Mouse (Mus musculus): ENCODE data around the gene Efcab11.
A peak's percentile ranks its signal among the peaks of the same experiment; 100 is the strongest.

The Efcab11 gene

DNA sequence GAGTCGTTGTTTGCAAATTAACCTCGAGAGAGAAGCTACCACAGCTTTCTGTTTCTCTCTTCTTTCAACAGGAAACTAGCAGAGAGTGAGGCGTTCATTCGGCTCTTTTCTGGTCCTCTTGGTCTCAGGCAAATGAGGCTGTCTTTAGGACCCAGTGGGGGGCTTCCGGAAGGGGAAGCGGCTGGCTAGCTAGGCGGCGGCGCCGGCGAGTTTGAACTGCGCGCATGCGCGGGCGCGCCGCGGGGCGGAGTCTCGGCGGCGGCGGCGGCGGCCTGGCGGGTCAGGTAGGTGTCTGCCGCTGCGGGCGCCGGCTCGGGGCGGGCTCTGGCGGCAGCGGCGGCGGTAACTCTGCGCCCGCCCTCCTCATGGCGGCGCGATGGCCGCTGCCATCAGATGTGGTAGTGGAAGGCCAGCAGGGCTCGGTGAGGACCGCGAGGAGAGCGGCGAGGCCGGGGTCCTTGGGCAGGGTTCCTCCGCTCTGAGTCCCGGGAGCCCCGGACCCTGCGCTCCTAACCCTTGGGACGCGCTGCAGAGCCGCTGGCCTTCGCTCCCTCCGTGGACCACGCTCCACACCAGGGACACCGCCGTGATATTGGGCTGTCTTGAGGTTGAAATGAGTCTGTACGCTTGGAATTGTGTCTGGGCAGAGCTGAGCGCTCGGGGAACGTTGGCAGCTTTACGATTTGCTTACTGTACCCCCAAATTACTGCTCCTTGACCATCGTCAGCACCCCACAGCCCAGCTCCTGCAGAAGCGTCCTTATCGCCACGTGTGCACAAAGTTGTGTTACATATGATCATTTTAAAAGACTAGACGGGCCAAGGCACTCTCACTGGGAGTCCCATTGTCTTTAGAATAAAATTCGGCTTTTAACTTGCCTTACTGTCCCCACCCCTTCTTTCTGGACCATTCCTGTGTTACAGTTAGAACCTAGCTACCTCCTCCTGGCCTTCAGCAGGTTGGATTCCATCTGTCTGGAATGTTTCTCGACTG is at the start of gene Efcab11, which contains the start of gene Tdp1:
TSS of gene Efcab11 (minus strand) at position 171 of the 993 bp plus-strand sequence.
TSS of gene Tdp1 (plus strand) at position 249 of the 993 bp plus-strand sequence.
- peak; percentile 93 for DNase-seq

DNA sequence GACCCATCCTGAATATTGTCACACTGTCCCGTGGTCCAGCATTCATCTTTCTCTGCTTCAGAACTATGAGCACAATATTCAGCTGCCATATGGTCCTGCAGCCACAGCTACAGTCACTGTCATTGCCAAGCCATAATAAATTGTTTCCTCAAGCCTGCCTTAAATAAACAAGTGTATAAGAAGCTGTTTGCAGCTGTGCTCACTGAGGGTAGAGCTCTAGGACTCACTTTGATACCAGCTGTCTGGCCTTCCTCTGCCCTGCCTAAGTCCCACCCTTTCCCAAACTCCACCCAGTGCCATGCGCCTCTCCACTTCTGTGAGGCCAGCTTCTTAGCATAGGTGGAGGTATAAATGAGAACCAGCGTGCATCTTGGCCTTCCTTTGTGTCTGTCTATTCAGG is 49.4 kb upstream of the Efcab11 start:
- no peak for DNase-seq

DNA sequence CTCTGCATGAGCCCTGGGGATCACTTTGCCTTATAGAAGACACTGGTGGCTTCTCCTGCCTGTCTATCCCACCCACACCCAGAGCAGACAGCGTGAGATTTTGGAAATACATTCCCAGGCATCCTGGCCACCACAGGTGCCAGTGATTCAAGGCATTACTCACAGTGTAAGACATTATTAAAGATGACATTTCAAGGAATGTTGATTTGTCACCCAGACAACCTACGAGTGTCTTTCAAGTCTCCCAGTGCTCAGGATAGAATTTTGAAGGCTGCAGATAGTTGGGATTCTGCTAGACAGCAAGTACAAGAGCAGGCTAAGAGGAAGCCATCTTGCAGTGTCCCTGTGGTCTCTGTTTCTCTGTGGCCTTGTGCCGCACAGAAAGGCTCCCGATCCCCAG is 48.0 kb upstream of the Efcab11 start:
- DNase-seq = no peak

- DNase-seq = no peak
Observed at GRCm38 (mm10) chr12:99929160-99929559, 44.9 kb upstream of the Efcab11 start.

- no peak for DNase-seq
Observed at GRCm38 (mm10) chr12:99928311-99928710, 44.1 kb upstream of the Efcab11 start.

DNA sequence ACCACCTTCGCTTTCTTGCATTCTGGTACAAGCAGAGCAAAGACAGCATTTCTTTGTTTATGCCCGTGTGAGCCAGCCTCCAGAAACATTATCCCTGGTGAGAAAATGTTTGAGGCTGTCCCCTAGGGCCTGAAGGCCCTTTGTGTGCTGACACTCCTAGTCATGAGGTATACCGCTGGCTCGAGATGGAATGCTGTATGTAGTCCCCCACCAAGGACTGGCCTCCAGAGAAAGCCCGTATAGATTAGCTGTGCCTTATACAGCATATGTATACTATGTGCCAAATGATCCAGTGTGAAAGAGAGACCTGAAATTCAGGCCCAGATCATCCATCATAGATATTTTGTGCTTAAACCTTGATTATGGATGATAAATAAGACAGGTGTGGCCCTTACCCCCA is 39.5 kb upstream of the Efcab11 start:
- no peak for DNase-seq

DNA sequence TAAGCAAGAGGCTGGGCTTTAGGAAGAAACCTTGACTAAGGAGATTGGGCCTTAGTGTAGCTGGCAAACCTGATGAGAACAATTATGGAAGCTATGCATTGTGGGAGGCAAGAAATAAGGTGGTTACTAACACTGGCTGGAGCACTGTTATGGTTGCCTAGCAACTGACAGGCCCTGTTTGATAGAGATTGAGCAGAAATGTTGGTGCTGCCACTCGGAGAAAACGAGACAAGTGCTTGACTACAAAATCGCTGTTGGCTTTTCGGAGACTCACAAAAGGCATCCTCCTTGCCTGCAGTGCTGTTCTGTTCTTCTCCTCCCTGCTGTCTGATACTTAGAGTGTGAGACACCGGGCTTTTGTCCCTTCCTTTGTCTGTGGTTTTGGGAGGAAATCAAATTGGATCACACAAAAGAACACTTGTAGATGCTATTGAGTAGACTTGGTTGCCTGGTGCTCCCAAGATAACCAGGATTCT is 38.9 kb upstream of the Efcab11 start:
- DNase-seq = no peak

DNA sequence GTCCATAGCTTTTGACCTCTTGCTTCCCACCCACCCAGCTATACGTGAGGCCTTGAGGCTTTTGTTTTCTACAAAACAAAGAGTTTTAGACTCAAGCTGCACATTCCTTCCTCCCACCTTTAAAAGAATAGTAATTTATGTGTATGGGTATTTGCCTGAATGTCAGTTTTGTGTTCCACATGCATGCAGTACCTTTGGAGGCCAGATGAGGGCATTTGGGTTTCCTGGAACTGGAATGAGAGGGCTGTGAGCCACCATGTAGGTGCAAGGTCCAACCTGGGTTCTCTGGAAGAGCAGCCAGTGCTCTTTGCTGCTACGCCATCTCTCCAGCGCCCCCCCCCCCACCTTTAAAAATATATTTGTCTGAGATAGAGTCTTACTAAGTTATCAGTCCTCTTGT is 36.8 kb upstream of the Efcab11 start:
- no peak for DNase-seq

DNA sequence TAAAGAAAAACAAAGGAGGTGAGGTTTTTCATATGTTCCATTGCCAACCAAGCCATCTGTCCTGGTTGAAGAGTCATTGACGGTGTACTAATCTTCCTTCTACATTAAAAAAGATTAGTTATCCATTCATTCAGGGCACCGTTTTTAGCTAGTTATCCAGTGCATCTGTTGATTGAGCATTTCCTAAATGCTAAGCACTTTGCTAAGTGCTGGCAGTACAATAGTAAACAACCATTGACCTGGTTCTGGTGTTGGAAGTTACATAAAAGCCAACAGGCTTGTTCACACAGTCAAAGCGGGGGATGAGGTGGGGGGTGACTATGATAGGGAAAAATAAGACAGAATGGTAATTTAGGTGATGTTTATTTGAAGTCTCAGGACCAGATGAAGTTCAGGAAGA is 35.4 kb upstream of the Efcab11 start:
- DNase-seq = no peak

GRCm38 (mm10) chr12:99917800-99918427 is 33.7 kb upstream of the Efcab11 start:
- no peak for DNase-seq

DNA sequence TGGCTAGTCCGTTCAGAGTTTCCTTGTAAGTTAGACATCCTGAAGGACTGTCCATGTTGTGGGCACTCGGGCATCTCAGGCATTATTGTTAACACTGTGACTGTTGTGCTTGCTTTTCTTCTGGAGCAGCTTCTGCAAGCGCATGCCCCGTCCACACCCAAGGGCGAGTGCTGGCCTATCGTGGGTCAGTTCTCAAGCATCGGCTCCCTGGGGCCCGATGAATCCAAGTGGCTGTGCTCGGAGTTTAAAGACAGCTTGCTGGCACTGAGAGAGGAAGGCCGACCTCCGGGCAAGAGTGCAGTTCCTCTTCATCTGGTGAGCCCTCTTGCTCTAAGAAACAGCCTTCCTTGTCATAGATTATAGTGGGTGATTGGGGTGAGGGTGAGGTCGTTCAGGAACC is 27.2 kb upstream of the Efcab11 start:
- no peak for DNase-seq

- no peak for DNase-seq
Observed at GRCm38 (mm10) chr12:99904537-99904936, 20.3 kb upstream of the Efcab11 start.

DNA sequence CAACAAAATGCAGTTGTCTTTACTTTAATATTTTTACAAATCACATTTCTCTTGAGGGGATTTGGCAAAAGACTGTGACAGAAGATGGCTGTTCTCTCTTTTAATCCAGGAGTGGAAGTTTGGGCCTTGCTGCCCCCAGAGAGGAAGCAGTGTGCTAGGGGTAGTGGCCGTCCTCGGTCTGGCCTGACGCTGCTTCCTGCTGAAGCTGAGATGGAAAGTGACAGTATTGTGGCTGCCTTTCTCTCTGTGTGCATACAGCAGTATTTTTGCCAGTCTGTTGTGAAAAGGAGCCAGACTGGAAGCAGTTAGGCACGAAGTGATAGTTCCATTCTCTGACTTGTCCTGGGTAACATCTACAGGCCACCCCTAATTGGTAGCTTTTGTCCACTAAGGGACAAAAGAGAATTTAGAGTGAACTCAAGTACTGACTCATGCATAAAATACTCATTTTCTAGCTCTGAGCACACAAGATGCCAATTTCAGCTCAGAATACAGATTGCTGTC is 18.7 kb upstream of the Efcab11 start:
- DNase-seq = no peak

- no peak for DNase-seq
Observed at GRCm38 (mm10) chr12:99901973-99902866, 18.0 kb upstream of the Efcab11 start.

DNA sequence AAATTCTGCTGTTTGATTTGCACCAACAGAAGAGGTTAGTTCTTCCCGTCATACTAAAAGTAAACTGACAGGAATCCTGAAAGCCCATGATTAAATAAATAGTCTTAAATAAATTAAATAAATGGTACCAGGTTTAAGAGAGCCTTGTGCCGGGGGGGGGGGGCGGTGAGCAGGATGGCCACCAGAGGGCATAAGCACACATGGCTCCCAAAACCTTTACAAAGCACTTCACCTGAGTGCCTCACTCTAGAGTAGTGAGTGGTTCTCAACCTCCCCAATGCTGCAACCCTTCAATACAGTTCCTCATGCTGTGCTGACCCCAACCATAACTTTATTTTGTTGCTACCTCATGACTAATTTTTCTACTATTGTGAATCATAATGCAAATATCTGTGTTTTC is 15.8 kb upstream of the Efcab11 start:
- DNase-seq = no peak

DNA sequence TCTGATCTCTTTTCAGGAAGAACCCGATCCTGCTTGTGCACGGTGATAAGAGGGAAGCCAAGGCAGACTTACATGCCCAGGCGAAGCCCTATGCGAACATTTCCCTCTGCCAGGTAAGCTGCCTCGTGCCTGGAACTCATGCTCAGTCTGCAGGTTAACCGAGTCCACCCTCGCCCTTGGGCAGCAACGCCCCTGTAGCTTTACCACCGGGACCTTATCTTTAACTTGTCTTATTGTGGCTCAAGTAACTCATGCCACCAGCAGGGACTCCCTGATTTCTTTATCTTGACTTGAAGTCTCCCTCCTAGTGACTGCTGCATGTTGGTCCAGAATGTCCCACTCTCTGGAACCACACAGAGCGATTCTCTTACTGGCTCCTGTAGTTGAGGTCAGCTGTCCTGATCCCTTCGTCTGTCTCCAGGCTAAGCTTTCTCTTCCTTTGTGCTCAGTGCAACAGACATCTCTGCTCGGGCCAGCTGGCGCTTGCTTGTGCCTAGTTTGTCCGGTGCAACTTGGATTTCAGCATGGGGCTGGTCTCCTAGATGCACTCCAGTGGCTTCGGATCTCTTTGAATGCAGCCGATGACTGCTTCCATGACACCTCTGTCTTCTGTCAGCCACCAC is 14.1 kb upstream of the Efcab11 start:
- no peak for DNase-seq

DNA sequence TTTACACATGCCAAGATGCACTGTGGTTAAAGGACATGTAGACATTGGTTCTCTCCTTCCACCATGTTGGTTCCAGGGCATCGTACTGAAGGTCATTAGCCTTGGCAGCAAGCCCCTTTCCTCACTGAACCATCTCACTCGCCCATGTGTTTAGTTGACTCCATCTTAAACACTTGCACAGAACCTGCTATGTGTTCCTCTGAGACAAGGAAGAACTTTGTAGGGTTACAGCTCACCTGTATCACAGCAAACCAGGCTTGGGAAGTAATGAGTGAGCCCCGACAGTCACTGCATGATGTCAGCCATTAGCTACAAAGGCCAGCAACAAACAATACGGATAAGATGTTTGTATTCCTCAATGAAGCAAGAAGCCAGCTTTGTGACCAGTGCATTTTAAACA is 13.6 kb upstream of the Efcab11 start:
- DNase-seq = no peak

DNA sequence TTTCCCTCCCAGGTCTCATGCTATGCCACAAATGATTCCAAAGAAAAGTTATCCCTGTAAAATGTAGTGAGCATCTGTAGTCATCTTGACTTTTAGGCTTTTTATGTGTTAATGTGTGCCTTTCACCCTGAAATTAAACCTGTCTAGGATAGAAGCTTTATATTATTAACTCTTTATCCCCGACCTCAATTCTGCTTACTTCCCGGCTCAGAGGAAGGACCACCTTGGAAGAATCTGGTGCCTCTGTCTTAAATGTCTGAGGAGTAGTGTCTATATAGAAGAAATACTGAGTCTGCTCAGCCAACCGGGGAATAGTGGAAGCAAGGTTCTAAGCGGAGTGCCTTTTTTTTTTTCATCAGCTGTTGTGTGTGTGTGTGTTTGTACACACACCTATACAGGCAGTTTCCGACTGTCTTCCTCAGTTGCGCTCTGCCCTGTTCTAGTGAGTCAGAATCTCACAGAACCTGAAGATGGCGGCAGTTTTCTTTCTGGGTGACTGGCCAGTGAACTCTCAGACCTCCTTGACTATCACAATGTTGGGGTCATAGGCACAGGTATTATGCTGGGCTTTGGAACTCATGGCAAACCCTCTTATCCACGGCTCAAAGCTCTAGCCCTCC is 1.2 kb upstream of the Efcab11 start:
- no peak for DNase-seq

DNA sequence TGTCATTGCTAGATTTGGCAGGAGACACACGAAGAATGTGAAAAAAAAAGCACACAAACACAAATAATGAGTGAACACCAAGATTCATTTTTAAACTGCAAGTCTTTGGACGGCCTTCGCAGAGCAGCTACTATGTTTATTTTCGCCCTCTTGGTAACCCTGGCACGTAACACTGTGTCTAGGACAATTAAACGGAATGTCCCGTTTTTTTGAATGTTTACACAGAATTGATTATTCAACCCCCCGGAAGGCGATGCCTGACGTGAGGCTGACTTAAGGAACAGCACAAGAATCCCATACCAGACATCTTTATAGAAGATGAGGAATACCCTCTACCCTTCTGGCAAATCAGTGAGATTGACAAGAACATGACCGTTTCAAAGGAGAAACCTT is 530 bp downstream of the Efcab11 start:
- DNase-seq = peak; percentile 54

DNA sequence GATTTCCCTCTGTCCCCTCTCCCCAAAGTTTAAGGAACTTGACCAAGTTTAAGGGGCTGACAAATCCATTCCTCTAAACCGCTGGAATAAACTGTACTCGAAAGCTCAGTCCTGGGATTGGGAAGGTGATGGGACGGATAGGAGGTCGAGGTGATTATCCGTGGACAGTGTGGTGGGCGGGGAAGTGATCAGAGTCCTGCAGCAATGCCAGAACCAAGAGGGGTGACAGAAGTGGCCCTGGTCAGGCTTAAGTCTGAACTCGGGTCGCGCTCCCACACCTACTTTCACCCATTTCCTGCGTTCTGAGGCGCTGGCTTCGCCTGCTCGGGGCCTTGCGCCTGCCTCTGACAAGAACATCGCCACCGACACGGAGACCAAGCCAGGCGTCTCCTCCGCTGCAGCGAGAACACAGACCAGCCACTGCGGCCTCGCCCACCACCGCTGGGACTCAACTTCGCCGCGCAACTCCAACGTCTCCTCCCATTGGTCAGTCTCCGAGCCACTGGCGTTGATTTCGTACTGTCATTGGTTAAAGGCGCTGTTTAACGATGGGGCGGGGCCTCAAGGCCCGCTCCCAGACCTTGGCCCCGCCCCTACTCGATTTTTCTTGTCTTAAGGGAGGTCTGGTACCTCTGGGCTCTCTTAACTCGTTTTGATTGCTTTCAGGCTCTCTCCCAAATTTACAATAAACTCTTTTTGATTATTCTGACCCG is 1.1 kb downstream of the Efcab11 start:
- peak; percentile 84 for DNase-seq

DNA sequence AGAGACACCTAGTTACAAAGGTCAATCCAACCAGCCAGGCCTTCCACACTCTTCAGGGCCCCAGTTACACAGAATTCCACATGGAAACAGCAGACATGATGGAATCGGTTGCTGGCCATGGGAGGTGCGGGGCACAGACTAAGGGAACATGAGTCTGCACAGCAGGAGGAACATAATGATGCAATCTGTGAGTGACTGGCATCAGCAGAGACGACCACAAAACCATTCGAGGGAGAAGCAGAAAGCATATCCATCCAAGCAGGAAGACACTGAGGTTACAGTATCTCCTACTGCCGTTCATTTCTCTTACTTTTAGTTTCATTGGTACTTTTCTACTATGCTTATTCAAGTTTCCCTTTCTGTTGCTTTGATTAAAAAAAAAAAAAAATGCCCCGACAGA is 9.6 kb downstream of the Efcab11 start:
- DNase-seq = no peak

Data from cerebellum, adult 9-10 months (tissue).